ENCODE assay signal across 9 mouse cellular contexts in genomic region chr12:70783475-70784239, GRCm38 (mm10). TPM values are rescaled to one million over a fixed set of nuclear protein-coding genes. Genes with fewer than 3 reads are reported as not detected.
DNase-seq lines count a peak whose midpoint lies in the region; ATAC-seq and TF ChIP-seq lines count a peak whose summit lies in the region.
"Had no signal": no experiment of that assay in that cellular context is flagged by ENCODE, and none has a peak within 500 bp of the region (broad histone marks: within the 10 kb centered on the region; RNA-seq: fewer than 3 reads in every experiment).

No protein-coding gene starts in this region.

- WGBS in forebrain, postnatal 0 days, result 28% methylated on average over 22 of the region's 22 CpGs

- in situ Hi-C loops in ES-E14 (cut with MboI; ENCODE audit: low sequenced_read_pairs in 2 of 2, unreplicated experiment in 2 of 2), result no loop called here

- H3K27ac ChIP-seq in ES-E14 (ENCODE audit: insufficient read depth, low read depth, low read length, poor library complexity, severe bottlenecking), result no peak overlapping the region
- H3K27ac ChIP-seq in forebrain, postnatal 0 days (ENCODE audit: low read depth, low read length), result no peak overlapping the region
- H3K27ac ChIP-seq: stomach, embryonic 15.5 days had no signal

- peak overlapping the region; percentile 27 for H3K4me2 ChIP-seq in forebrain, postnatal 0 days (ENCODE audit: low read depth)
- H3K4me2 ChIP-seq: stomach, embryonic 15.5 days had no signal

- DNase-seq in ES-E14 (ENCODE audit: low read depth, low spot score), result no peak
- DNase-seq in forebrain, postnatal 0 days, result no peak
- DNase-seq in lung, postnatal 14 days, result peak; percentile 30
- no peak for DNase-seq in spleen, adult 18-20 months
- DNase-seq in frontal cortex, postnatal 10 days (ENCODE audit: low spot score in 2 of 2), result no peak
- no peak for DNase-seq in adrenal gland, postnatal 4 days (ENCODE audit: low spot score in 2 of 2)
- DNase-seq: kidney, adult 9 months had no signal

- H3K4me3 ChIP-seq in E14TG2a.4 (replicated peaks; ENCODE audit: low read length) (peak overlapping the region; percentile 67), ES-E14 (ENCODE audit: insufficient read depth in 1 of 2, low read depth in 1 of 2, low read length in 2 of 2, poor library complexity in 1 of 2, severe bottlenecking in 1 of 2) (peak overlapping the region; percentile 38 to 58)
- no peak overlapping the region for H3K4me3 ChIP-seq in forebrain, postnatal 0 days (ENCODE audit: low read depth, low read length)
- H3K4me3 ChIP-seq: stomach, embryonic 15.5 days had no signal

- H3K9ac ChIP-seq in ES-E14 (ENCODE audit: insufficient read depth, low read depth, low read length, poor library complexity, severe bottlenecking), result no peak overlapping the region
- H3K9ac ChIP-seq in forebrain, postnatal 0 days, result no peak overlapping the region
- H3K9ac ChIP-seq: stomach, embryonic 15.5 days had no signal

- H3K4me1 ChIP-seq in E14TG2a.4 (replicated peaks; ENCODE audit: low read depth, low read length) (peaks cover 26% of the 10 kb centered on the region), ES-E14 (ENCODE audit: control insufficient read depth in 2 of 2, insufficient read depth in 2 of 2, low read length in 2 of 2, poor library complexity in 1 of 2) (no peaks in the 10 kb centered on the region; a peak in 1 of 4 replicates)
- H3K4me1 ChIP-seq in forebrain, postnatal 0 days (ENCODE audit: insufficient read depth), result no peaks in the 10 kb centered on the region

- peak; percentile 38; the same call in 1 of the 2 replicates for ATAC-seq in forebrain, postnatal 0 days

- no peaks in the 10 kb centered on the region for H3K36me3 ChIP-seq in E14TG2a.4 (ENCODE audit: insufficient read depth, low read length)
- no peaks in the 10 kb centered on the region for H3K36me3 ChIP-seq in ES-E14 (ENCODE audit: control insufficient read depth, insufficient read depth, low read length, poor library complexity, severe bottlenecking)
- H3K36me3 ChIP-seq in forebrain, postnatal 0 days (ENCODE audit: insufficient read depth), result no peaks in the 10 kb centered on the region
- H3K36me3 ChIP-seq: stomach, embryonic 15.5 days had no signal

- peaks cover 15% of the 10 kb centered on the region for H3K27me3 ChIP-seq in E14TG2a.4 (ENCODE audit: insufficient read depth, low read length)
- H3K27me3 ChIP-seq in forebrain, postnatal 0 days (ENCODE audit: insufficient read depth, low read length), result no peaks in the 10 kb centered on the region
- H3K27me3 ChIP-seq: stomach, embryonic 15.5 days had no signal

- no peak for TF ChIP-seq CTCF in E14TG2a.4 (conservative IDR thresholded peaks at IDR 0.05; ENCODE audit: low read length)
- no peak for TF ChIP-seq CTCF in forebrain, postnatal 0 days (IDR thresholded peaks at IDR 0.05; ENCODE audit: low read depth)

- H3K9me3 ChIP-seq in E14TG2a.4 (ENCODE audit: low read length) (no peaks in the 10 kb centered on the region), ES-E14 (ENCODE audit: control insufficient read depth, insufficient read depth, low read depth, low read length) (no peaks in the 10 kb centered on the region)
- H3K9me3 ChIP-seq in forebrain, postnatal 0 days (ENCODE audit: low read length), result no peaks in the 10 kb centered on the region
- H3K9me3 ChIP-seq: stomach, embryonic 15.5 days had no signal

TF ChIP-seq in ES-E14, 5 proteins besides CTCF, POLR2A, EP300 and RAD21:
- no peak for TF ChIP-seq CHD2 (IDR thresholded peaks at IDR 0.05; ENCODE audit: low read depth, low read length)
- TF ChIP-seq HCFC1 (IDR thresholded peaks at IDR 0.05; ENCODE audit: borderline replicate concordance, insufficient read depth, low read length), result no peak
- TF ChIP-seq MAFK (IDR thresholded peaks at IDR 0.05; ENCODE audit: insufficient read depth, low read depth, low read length), result no peak
- TF ChIP-seq ZC3H11A (IDR thresholded peaks at IDR 0.05; ENCODE audit: borderline replicate concordance, low read depth, low read length), result no peak
- no peak for TF ChIP-seq ZNF384 (IDR thresholded peaks at IDR 0.05; ENCODE audit: low read depth, low read length)
TF ChIP-seq in ES-E14: peak in this region for 0.

RNA-seq across cellular contexts. Expression of gene Frmd6, which starts 41.7 kb away (rescaled TPM):
- 12.8 and 22.5 TPM in 2 replicates for total RNA-seq in ES-E14 (2012; rRNA removed)
- total RNA-seq in forebrain, postnatal 0 days (2014; rRNA removed), result 10.6 and 11.0 TPM in 2 replicates
- polyA plus RNA-seq in forebrain, postnatal 0 days (2015; fragmentation: Nextera tagmentation; extraction: Ambion mirVana), result 6.9 and 7.4 TPM in 2 replicates
- total RNA-seq in adrenal gland, postnatal 4 days (2021), result 10 to 100 TPM; 39.2 to 39.3 TPM
